Mouse (Mus musculus): ENCODE results near the gene Qk. TPM values are rescaled to one million over a fixed set of nuclear protein-coding genes. Genes with fewer than 3 reads are reported as not detected.

Qk gene
- polyA plus RNA-seq, 1 experiment from 2014 or later: 32.9 TPM

- H3K9ac ChIP-seq: no peak overlapping the region
- H3K4me2 ChIP-seq: no peak overlapping the region
- H3K27me3 ChIP-seq (replicated peaks): no peaks in the 10 kb centered on the region
- 0 out of 2 replicates have a peak, but pooled peaks cover under 1% of the 10 kb centered on the region for H3K4me1 ChIP-seq
- no peak overlapping the region for H3K4me3 ChIP-seq
- H3K9me3 ChIP-seq: no peaks in the 10 kb centered on the region
- WGBS: 77% methylated on average over 4 of the region's 4 CpGs
- no peaks in the 10 kb centered on the region for H3K36me3 ChIP-seq
- H3K27ac ChIP-seq (replicated peaks): no peak overlapping the region
- no peak for ATAC-seq (ENCODE audit: extremely low read depth, insufficient number of reproducible peaks, low FRiP score, low TSS enrichment)
These were observed 132.1 kb downstream of the Qk start for GRCm38 (mm10) chr17:10187431-10188020.

GRCm38 (mm10) chr17:10181761-10182160 is 137.9 kb downstream of the Qk start:
- no peak overlapping the region for H3K4me3 ChIP-seq
- no peak overlapping the region for H3K9ac ChIP-seq
- H3K27me3 ChIP-seq (replicated peaks): no peaks in the 10 kb centered on the region
- no peaks in the 10 kb centered on the region for H3K36me3 ChIP-seq
- peaks cover 6% of the 10 kb centered on the region; the same call in 1 of the 2 replicates for H3K4me1 ChIP-seq
- ATAC-seq (ENCODE audit: extremely low read depth, insufficient number of reproducible peaks, low FRiP score, low TSS enrichment): no peak
- WGBS: 74% methylated on average over 6 of the region's 6 CpGs
- H3K9me3 ChIP-seq: no peaks in the 10 kb centered on the region
- H3K27ac ChIP-seq (replicated peaks): no peak overlapping the region
- no peak overlapping the region for H3K4me2 ChIP-seq

- WGBS: 47% methylated on average over 5 of the region's 5 CpGs
These were observed 142.6 kb downstream of the Qk start for GRCm38 (mm10) chr17:10177096-10177495.

GRCm38 (mm10) chr17:10161258-10161657 is 158.4 kb downstream of the Qk start:
- H3K27ac ChIP-seq (replicated peaks): no peak overlapping the region
- no peak overlapping the region for H3K4me2 ChIP-seq
- no peak for ATAC-seq (ENCODE audit: extremely low read depth, insufficient number of reproducible peaks, low FRiP score, low TSS enrichment)
- WGBS: 86% methylated on average over 3 of the region's 3 CpGs
- no peaks in the 10 kb centered on the region for H3K27me3 ChIP-seq (replicated peaks)
- H3K4me1 ChIP-seq: peaks cover 4% of the 10 kb centered on the region; the same call in 1 of the 2 replicates
- H3K4me3 ChIP-seq: no peak overlapping the region
- no peak overlapping the region for H3K9ac ChIP-seq
- H3K36me3 ChIP-seq: no peaks in the 10 kb centered on the region
- H3K9me3 ChIP-seq: peaks cover 6% of the 10 kb centered on the region

More at GRCm38 (mm10) chr17:10177096-10177495, 142.6 kb downstream of the Qk start:
- Histone ChIP-seq H3K4me3 (no peak overlapping the region), H3K9me3 (no peaks in the 10 kb centered on the region), H3K4me2 (no peak overlapping the region), H3K9ac (no peak overlapping the region), H3K27me3 (replicated peaks) (no peaks in the 10 kb centered on the region), H3K4me1 (peaks cover 1% of the 10 kb centered on the region; the same call in 1 of the 2 replicates), H3K36me3 (no peaks in the 10 kb centered on the region), H3K27ac (replicated peaks) (no peak overlapping the region)
- no peak for ATAC-seq (ENCODE audit: extremely low read depth, insufficient number of reproducible peaks, low FRiP score, low TSS enrichment)

GRCm38 (mm10) chr17:10160415-10160814 is 159.2 kb downstream of the Qk start:
- Histone ChIP-seq H3K27me3 (replicated peaks) (no peaks in the 10 kb centered on the region), H3K4me2 (no peak overlapping the region), H3K4me3 (no peak overlapping the region), H3K9ac (no peak overlapping the region), H3K9me3 (peaks cover 13% of the 10 kb centered on the region), H3K27ac (replicated peaks) (no peak overlapping the region), H3K4me1 (peaks cover 4% of the 10 kb centered on the region; the same call in 1 of the 2 replicates), H3K36me3 (no peaks in the 10 kb centered on the region)
- WGBS: 42% methylated on average over 6 of the region's 6 CpGs
- no peak for ATAC-seq (ENCODE audit: extremely low read depth, insufficient number of reproducible peaks, low FRiP score, low TSS enrichment)

GRCm38 (mm10) chr17:10152808-10153413 is 166.7 kb downstream of the Qk start:
- H3K9me3 ChIP-seq: peaks cover 13% of the 10 kb centered on the region
- ATAC-seq (ENCODE audit: extremely low read depth, insufficient number of reproducible peaks, low FRiP score, low TSS enrichment): no peak
- peaks cover 39% of the 10 kb centered on the region for H3K4me1 ChIP-seq
- H3K4me3 ChIP-seq: no peak overlapping the region
- no peak overlapping the region for H3K4me2 ChIP-seq
- 35% methylated on average over 8 of the region's 8 CpGs for WGBS
- H3K27ac ChIP-seq (replicated peaks): peak overlapping the region; percentile 40; the same call in 1 of the 2 replicates
- no peaks in the 10 kb centered on the region for H3K36me3 ChIP-seq
- no peaks in the 10 kb centered on the region for H3K27me3 ChIP-seq (replicated peaks)
- H3K9ac ChIP-seq: no peak overlapping the region
